Mouse (Mus musculus) heart, adult 2 months (tissue): ENCODE data around the gene Snx21.

ENCODE experiments used
- CTCF ChIP-seq: fragments of 200-600 bp; IDR thresholded peaks from 2 replicates; pipeline ENCODE4 v1.8.1; 2022; ENCODE audit warnings: antibody characterized with exemption, mild to moderate bottlenecking, moderate library complexity
- EP300 ChIP-seq: fragments of 200-500 bp; IDR thresholded peaks from 2 replicates; pipeline ENCODE4 v1.6.1; 2011; ENCODE audit warnings: low read depth, low read length, control low read depth; ENCODE audit not compliant: insufficient read depth

- TF ChIP-seq CTCF (no peak), EP300 (no peak)
Observed at GRCm38 (mm10) chr2:164767812-164768540, 17.6 kb upstream of the Snx21 start.
